Mouse (Mus musculus): ENCODE results near the gene Ephb3.

DNA sequence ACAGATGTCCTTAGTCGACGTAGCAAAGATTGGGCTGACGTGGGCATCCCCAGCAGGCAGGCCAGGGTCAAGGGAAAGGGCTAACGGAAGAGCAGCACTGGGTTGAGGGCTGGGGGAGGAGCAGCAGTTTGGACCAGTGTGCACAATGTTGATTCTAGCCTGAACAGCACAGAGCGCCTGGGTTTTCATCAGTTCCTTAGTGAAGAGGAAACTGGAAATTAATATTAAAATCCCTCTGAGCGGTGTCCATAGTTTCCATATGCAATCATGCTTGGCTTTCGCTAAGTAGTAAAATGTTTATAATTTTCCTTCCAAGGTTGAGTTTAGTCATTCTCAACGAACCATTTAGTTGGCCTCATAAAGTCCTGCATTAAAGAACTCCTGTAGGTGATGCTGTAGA lies 65.2 kb downstream of the Ephb3 start:
- TF ChIP-seq POLR2A (IDR thresholded peaks at IDR 0.05; ENCODE audit: borderline replicate concordance, control insufficient read depth, low read depth, low read length), result no peak
- TF ChIP-seq CTCF (IDR thresholded peaks at IDR 0.05; ENCODE audit: control insufficient read depth, insufficient read depth, low read length), result no peak

All from bone marrow, adult 2 months (tissue).